Mouse (Mus musculus): Measurements from ENCODE around the gene Olig2. TPM values are rescaled to one million over a fixed set of nuclear protein-coding genes. Genes with fewer than 3 reads are reported as not detected.

Olig2 gene
- polyA plus RNA-seq, 1 experiment from 2014 or later = not detected

- no peaks in the 10 kb centered on the region for H3K36me3 ChIP-seq (ENCODE audit: inconsistent target)
- no peak overlapping the region for H3K4me3 ChIP-seq (ENCODE audit: inconsistent target)
- WGBS (ENCODE audit: missing documents) = 2% methylated on average over 23 of the region's 25 CpGs
- H3K27ac ChIP-seq = no peak overlapping the region
- no peaks in the 10 kb centered on the region for H3K79me2 ChIP-seq (ENCODE audit: inconsistent target)
These were observed 3.0 kb upstream of the Olig2 start for GRCm38 (mm10) chr16:91222171-91222642.

- WGBS (ENCODE audit: missing documents) = 2% methylated on average over 27 of the region's 27 CpGs
- H3K27ac ChIP-seq = no peak overlapping the region
- H3K36me3 ChIP-seq (ENCODE audit: inconsistent target) = no peaks in the 10 kb centered on the region
- no peak overlapping the region for H3K4me3 ChIP-seq (ENCODE audit: inconsistent target)
- no peaks in the 10 kb centered on the region for H3K79me2 ChIP-seq (ENCODE audit: inconsistent target)
These were observed 2.5 kb upstream of the Olig2 start for GRCm38 (mm10) chr16:91222643-91223271.

GRCm38 (mm10) chr16:91223327-91224067 lies 1.8 kb upstream of the Olig2 start:
- H3K27ac ChIP-seq = no peak overlapping the region
- H3K4me3 ChIP-seq (ENCODE audit: inconsistent target) = no peak overlapping the region
- 6% methylated on average over 33 of the region's 35 CpGs for WGBS (ENCODE audit: missing documents)
- no peaks in the 10 kb centered on the region for H3K36me3 ChIP-seq (ENCODE audit: inconsistent target)
- H3K79me2 ChIP-seq (ENCODE audit: inconsistent target) = no peaks in the 10 kb centered on the region

GRCm38 (mm10) chr16:91224068-91224402 lies 1.2 kb upstream of the Olig2 start:
- no peak overlapping the region for H3K4me3 ChIP-seq (ENCODE audit: inconsistent target)
- H3K36me3 ChIP-seq (ENCODE audit: inconsistent target) = no peaks in the 10 kb centered on the region
- no peaks in the 10 kb centered on the region for H3K79me2 ChIP-seq (ENCODE audit: inconsistent target)
- no peak overlapping the region for H3K27ac ChIP-seq
- WGBS (ENCODE audit: missing documents) = 14% methylated on average over 10 of the region's 10 CpGs

GRCm38 (mm10) chr16:91224481-91225232 lies 600 bp upstream of the Olig2 start:
- no peaks in the 10 kb centered on the region for H3K79me2 ChIP-seq (ENCODE audit: inconsistent target)
- H3K4me3 ChIP-seq (ENCODE audit: inconsistent target) = no peak overlapping the region
- 5% methylated on average over 23 of the region's 26 CpGs for WGBS (ENCODE audit: missing documents)
- no peak overlapping the region for H3K27ac ChIP-seq
- H3K36me3 ChIP-seq (ENCODE audit: inconsistent target) = no peaks in the 10 kb centered on the region

GRCm38 (mm10) chr16:91226038-91226882 lies 1.0 kb downstream of the Olig2 start:
- Histone ChIP-seq H3K4me3 (ENCODE audit: inconsistent target) (no peak overlapping the region), H3K36me3 (ENCODE audit: inconsistent target) (no peaks in the 10 kb centered on the region), H3K79me2 (ENCODE audit: inconsistent target) (no peaks in the 10 kb centered on the region), H3K27ac (no peak overlapping the region)
- 4% methylated on average over 59 of the region's 60 CpGs for WGBS (ENCODE audit: missing documents)

GRCm38 (mm10) chr16:91226883-91227759 lies 1.9 kb downstream of the Olig2 start:
- Histone ChIP-seq H3K36me3 (ENCODE audit: inconsistent target) (no peaks in the 10 kb centered on the region), H3K27ac (no peak overlapping the region), H3K4me3 (ENCODE audit: inconsistent target) (no peak overlapping the region), H3K79me2 (ENCODE audit: inconsistent target) (no peaks in the 10 kb centered on the region)
- 2% methylated on average over 79 of the region's 85 CpGs for WGBS (ENCODE audit: missing documents)

GRCm38 (mm10) chr16:91227760-91228043 lies 2.4 kb downstream of the Olig2 start:
- no peak overlapping the region for H3K4me3 ChIP-seq (ENCODE audit: inconsistent target)
- 2% methylated on average over 6 of the region's 6 CpGs for WGBS (ENCODE audit: missing documents)
- no peaks in the 10 kb centered on the region for H3K36me3 ChIP-seq (ENCODE audit: inconsistent target)
- H3K79me2 ChIP-seq (ENCODE audit: inconsistent target) = no peaks in the 10 kb centered on the region
- H3K27ac ChIP-seq = no peak overlapping the region

- WGBS (ENCODE audit: missing documents) = 8% methylated on average over 30 of the region's 30 CpGs
- Histone ChIP-seq H3K4me3 (ENCODE audit: inconsistent target) (no peak overlapping the region), H3K27ac (no peak overlapping the region), H3K36me3 (ENCODE audit: inconsistent target) (no peaks in the 10 kb centered on the region), H3K79me2 (ENCODE audit: inconsistent target) (no peaks in the 10 kb centered on the region)
These were observed 3.2 kb downstream of the Olig2 start for GRCm38 (mm10) chr16:91228238-91229071.

GRCm38 (mm10) chr16:91229072-91229348 lies 3.8 kb downstream of the Olig2 start:
- Histone ChIP-seq H3K4me3 (ENCODE audit: inconsistent target) (no peak overlapping the region), H3K79me2 (ENCODE audit: inconsistent target) (no peaks in the 10 kb centered on the region), H3K36me3 (ENCODE audit: inconsistent target) (no peaks in the 10 kb centered on the region), H3K27ac (no peak overlapping the region)
- WGBS (ENCODE audit: missing documents) = 10% methylated on average over 10 of the region's 10 CpGs

- Histone ChIP-seq H3K36me3 (ENCODE audit: inconsistent target) (no peaks in the 10 kb centered on the region), H3K27ac (no peak overlapping the region), H3K4me3 (ENCODE audit: inconsistent target) (no peak overlapping the region), H3K79me2 (ENCODE audit: inconsistent target) (no peaks in the 10 kb centered on the region)
- WGBS (ENCODE audit: missing documents) = 23% methylated on average over 8 of the region's 8 CpGs
These were observed 4.4 kb downstream of the Olig2 start for GRCm38 (mm10) chr16:91229643-91230042.

- Histone ChIP-seq H3K79me2 (ENCODE audit: inconsistent target) (no peaks in the 10 kb centered on the region), H3K36me3 (ENCODE audit: inconsistent target) (no peaks in the 10 kb centered on the region), H3K27ac (no peak overlapping the region), H3K4me3 (ENCODE audit: inconsistent target) (no peak overlapping the region)
- 14% methylated on average over 26 of the region's 26 CpGs for WGBS (ENCODE audit: missing documents)
These were observed 6.7 kb downstream of the Olig2 start for GRCm38 (mm10) chr16:91231781-91232469.

Measured in macrophage (primary cell).